Mouse (Mus musculus) heart, embryonic 16.5 days (tissue): ENCODE measurements around the gene Arfgef3. TPM values are rescaled to one million over a fixed set of nuclear protein-coding genes. Genes with fewer than 3 reads are reported as not detected.

Experiments
- ATAC-seq: fragments of 200-750 bp; cut with Nextera tagmentation; replicated peaks from 2 replicates; pipeline ENCODE4 v1.8.0; 2017; ENCODE audit warnings: moderate number of reproducible peaks; ENCODE audit not compliant: insufficient read depth, low FRiP score; ENCODE audit errors: extremely low read depth
- H3K27ac ChIP-seq: fragments of 300-500 bp; sonication (generic); 2 replicates; pipeline ENCODE4 v1.5.1; 2014; ENCODE audit warnings: mild to moderate bottlenecking, low read length, control low read depth, moderate library complexity
- H3K27me3 ChIP-seq: fragments of 300-500 bp; sonication (generic); 2 replicates; pipeline ENCODE4 v1.6.1; 2014; ENCODE audit warnings: low read length, mixed read lengths; ENCODE audit not compliant: control insufficient read depth, insufficient read depth
- H3K36me3 ChIP-seq: fragments of 300-500 bp; sonication (generic); 2 replicates; pipeline ENCODE4 v1.6.1; 2014; ENCODE audit not compliant: control insufficient read depth, insufficient read depth
- H3K4me1 ChIP-seq: fragments of 300-500 bp; sonication (generic); 2 replicates; pipeline ENCODE4 v1.6.1; 2014; ENCODE audit warnings: low read length, mixed read lengths; ENCODE audit not compliant: control insufficient read depth, insufficient read depth
- H3K4me2 ChIP-seq: fragments of 300-500 bp; sonication (generic); 2 replicates; pipeline ENCODE4 v1.6.1; 2014; ENCODE audit warnings: low read depth, mild to moderate bottlenecking, control low read depth, low read length
- H3K4me3 ChIP-seq: fragments of 300-500 bp; sonication (generic); 2 replicates; pipeline ENCODE4 v1.5.1; 2014; ENCODE audit warnings: mild to moderate bottlenecking, control low read depth, low read length
- H3K9ac ChIP-seq: fragments of 300-500 bp; sonication (generic); 2 replicates; pipeline ENCODE4 v1.6.1; 2014; ENCODE audit warnings: low read length, control low read depth
- H3K9me3 ChIP-seq: fragments of 300-500 bp; sonication (generic); replicated peaks from 2 replicates; pipeline ENCODE4 v1.6.1; 2016; ENCODE audit warnings: low read length; ENCODE audit not compliant: control insufficient read depth
- WGBS: fragments of 180-500 bp; shearing (Covaris S2); extraction: QIAGEN DNeasy Blood & Tissue Kit; methylation state at CpG from one replicate; pipeline ENCODE4 v1.1.7; 2014; 5-methylcytosine and 5-hydroxymethylcytosine counted together
- polyA plus RNA-seq: library from polyadenylated mRNA; unstranded; fragments of >200 nt; fragmentation: Nextera tagmentation; extraction: Ambion mirVana; gene quantifications from 2 replicates; pipeline ENCODE4 v1.2.1, GENCODE M21; 2015

Arfgef3 gene
- polyA plus RNA-seq, 1 experiment from 2014 or later, result 0.34 TPM

DNA sequence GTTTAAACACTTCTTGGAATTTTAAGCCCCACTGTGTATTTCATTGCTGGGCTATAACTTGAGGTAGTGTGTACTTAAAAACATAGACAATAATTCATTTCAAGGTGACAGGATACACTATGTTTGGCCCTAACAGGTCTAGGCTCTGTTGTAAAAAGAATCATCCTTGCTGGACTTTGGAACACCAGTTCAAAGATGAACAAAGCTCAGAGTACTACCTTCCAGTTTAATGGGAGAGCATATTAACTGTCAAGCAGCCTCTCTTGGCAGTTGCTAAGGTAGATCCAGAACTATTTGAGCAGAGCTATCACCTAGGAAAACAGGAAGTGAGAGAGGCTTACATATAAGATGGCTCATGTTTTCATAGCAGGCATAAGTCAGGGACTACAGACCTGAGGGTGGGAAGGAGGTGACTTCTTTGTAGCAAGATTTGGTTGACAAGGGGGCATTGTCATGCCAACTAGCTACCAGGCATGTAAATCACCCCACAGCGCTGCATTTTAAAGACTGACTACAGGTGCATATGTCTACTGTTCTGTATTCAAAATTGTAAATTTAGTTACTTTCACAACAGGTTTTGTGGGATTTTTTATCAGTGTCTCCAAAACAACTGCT, 82.0 kb downstream of the Arfgef3 start:
- Histone ChIP-seq H3K4me2 (no peak overlapping the region), H3K27me3 (no peaks in the 10 kb centered on the region), H3K4me1 (no peaks in the 10 kb centered on the region), H3K36me3 (no peaks in the 10 kb centered on the region), H3K9me3 (no peaks in the 10 kb centered on the region; the same call in 1 of the 2 replicates), H3K4me3 (no peak overlapping the region), H3K9ac (no peak overlapping the region), H3K27ac (no peak overlapping the region)
- ATAC-seq, result no peak
- 92% methylated on average over 1 of the region's 1 CpGs for WGBS

GRCm38 (mm10) chr10:18660998-18661397, 82.8 kb downstream of the Arfgef3 start:
- H3K4me3 ChIP-seq, result no peak overlapping the region
- no peak overlapping the region for H3K27ac ChIP-seq
- H3K4me2 ChIP-seq, result no peak overlapping the region
- no peaks in the 10 kb centered on the region; the same call in 1 of the 2 replicates for H3K9me3 ChIP-seq
- H3K4me1 ChIP-seq, result no peaks in the 10 kb centered on the region
- no peak overlapping the region for H3K9ac ChIP-seq
- 77% methylated on average over 2 of the region's 2 CpGs for WGBS
- no peak for ATAC-seq
- no peaks in the 10 kb centered on the region for H3K27me3 ChIP-seq
- no peaks in the 10 kb centered on the region for H3K36me3 ChIP-seq

DNA sequence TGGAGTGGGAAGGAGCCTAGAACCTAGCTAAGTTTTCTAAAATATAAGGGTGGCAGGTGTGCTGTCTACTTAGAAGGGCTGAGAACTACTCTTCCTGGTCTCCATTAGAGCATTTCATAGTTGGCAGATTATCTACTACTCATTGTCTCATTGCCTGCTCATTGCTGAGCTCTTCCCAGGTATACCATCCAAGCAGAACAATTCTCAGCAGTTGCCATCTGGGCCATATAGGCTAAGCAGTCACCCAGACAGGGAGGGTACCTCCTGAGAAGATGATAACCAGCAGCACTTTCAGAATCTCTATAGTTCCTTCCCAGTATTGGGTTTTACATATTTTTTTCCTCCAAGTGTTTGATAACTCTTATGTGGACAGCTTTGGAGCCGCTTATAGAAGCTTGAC, 86.2 kb downstream of the Arfgef3 start:
- Histone ChIP-seq H3K9me3 (no peaks in the 10 kb centered on the region; the same call in 1 of the 2 replicates), H3K27me3 (no peaks in the 10 kb centered on the region), H3K4me2 (no peak overlapping the region), H3K27ac (no peak overlapping the region), H3K4me1 (no peaks in the 10 kb centered on the region), H3K36me3 (no peaks in the 10 kb centered on the region), H3K9ac (no peak overlapping the region), H3K4me3 (no peak overlapping the region)
- 89% methylated on average over 1 of the region's 1 CpGs for WGBS
- ATAC-seq, result no peak

- ATAC-seq, result no peak
- no peak overlapping the region for H3K4me2 ChIP-seq
- no peaks in the 10 kb centered on the region for H3K9me3 ChIP-seq
- no peak overlapping the region for H3K27ac ChIP-seq
- H3K4me3 ChIP-seq, result no peak overlapping the region
- WGBS, result 73% methylated on average over 1 of the region's 1 CpGs
- no peaks in the 10 kb centered on the region for H3K36me3 ChIP-seq
- H3K9ac ChIP-seq, result no peak overlapping the region
- no peaks in the 10 kb centered on the region for H3K27me3 ChIP-seq
- no peaks in the 10 kb centered on the region for H3K4me1 ChIP-seq
Measured at GRCm38 (mm10) chr10:18647069-18647468, 96.7 kb downstream of the Arfgef3 start.

DNA sequence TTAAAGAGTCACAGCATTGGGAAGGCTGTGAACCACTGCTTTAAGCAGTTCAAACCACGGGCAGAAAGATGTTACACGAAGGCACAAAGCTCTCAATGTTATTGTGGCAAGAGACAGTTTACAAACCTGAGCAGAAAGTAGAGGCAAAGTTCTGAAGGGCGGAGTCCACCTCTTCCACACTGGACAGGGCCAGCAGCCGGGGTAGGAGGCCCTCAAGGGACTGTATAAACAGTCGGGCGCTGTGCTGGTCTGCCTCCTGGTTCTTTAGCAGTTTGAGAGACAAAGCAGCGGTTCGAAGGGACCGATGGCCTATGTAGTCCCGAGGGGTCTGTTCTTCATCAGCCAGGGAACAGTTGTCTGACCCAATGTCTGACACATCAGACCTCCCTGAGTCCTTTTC, 97.7 kb downstream of the Arfgef3 start:
- Histone ChIP-seq H3K27ac (no peak overlapping the region), H3K4me1 (no peaks in the 10 kb centered on the region), H3K4me3 (no peak overlapping the region), H3K9me3 (no peaks in the 10 kb centered on the region), H3K4me2 (no peak overlapping the region), H3K27me3 (no peaks in the 10 kb centered on the region), H3K36me3 (no peaks in the 10 kb centered on the region), H3K9ac (no peak overlapping the region)
- ATAC-seq, result no peak
- WGBS, result 72% methylated on average over 10 of the region's 10 CpGs

DNA sequence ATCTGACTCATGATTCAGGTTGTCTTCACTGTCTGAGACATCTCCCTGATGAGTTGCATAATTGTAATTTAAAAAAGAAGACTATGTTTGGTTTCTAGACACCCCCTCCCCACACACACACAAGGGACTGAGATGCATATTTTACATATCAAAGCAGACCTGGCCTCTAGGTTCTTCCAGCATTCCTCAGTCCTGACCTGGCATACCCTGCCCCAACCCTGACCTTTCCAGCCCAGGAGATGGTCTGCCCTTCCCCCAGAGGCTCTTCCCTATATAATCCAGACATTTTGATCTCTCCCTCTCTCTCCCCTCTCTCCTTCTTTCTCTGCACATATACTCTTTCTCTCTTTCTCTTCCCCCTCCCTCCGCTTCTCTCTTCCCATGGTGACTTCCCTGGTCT, 99.4 kb downstream of the Arfgef3 start:
- WGBS, result 95% methylated on average over 1 of the region's 1 CpGs
- H3K4me3 ChIP-seq, result no peak overlapping the region
- no peaks in the 10 kb centered on the region for H3K27me3 ChIP-seq
- no peaks in the 10 kb centered on the region for H3K4me1 ChIP-seq
- no peak for ATAC-seq
- no peak overlapping the region for H3K4me2 ChIP-seq
- H3K27ac ChIP-seq, result no peak overlapping the region
- no peaks in the 10 kb centered on the region for H3K9me3 ChIP-seq
- no peak overlapping the region for H3K9ac ChIP-seq
- H3K36me3 ChIP-seq, result no peaks in the 10 kb centered on the region

DNA sequence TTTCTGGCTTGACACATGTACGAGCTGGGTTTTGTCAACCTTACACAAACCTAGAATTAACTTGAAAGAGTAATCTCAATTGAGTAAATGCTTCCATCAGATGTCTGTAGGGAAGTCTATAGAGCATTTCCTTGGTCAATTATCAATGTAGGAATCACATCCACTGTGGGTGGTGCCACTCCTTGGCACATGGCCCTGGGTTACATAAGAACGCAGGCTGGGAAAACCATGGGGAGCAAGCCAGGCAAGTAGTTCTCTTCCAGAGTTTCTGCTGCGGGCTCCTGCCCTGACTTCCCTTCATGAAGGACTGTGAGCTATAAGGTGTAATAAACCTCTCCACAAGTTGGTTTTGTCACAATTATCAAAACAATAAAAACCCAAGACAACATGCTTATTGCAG, 100.2 kb downstream of the Arfgef3 start:
- no peaks in the 10 kb centered on the region for H3K27me3 ChIP-seq
- WGBS, result 79% methylated on average over 3 of the region's 3 CpGs
- no peaks in the 10 kb centered on the region for H3K36me3 ChIP-seq
- H3K4me1 ChIP-seq, result no peaks in the 10 kb centered on the region
- H3K4me2 ChIP-seq, result no peak overlapping the region
- H3K4me3 ChIP-seq, result no peak overlapping the region
- no peak overlapping the region for H3K9ac ChIP-seq
- no peak for ATAC-seq
- H3K9me3 ChIP-seq, result no peaks in the 10 kb centered on the region
- H3K27ac ChIP-seq, result no peak overlapping the region

DNA sequence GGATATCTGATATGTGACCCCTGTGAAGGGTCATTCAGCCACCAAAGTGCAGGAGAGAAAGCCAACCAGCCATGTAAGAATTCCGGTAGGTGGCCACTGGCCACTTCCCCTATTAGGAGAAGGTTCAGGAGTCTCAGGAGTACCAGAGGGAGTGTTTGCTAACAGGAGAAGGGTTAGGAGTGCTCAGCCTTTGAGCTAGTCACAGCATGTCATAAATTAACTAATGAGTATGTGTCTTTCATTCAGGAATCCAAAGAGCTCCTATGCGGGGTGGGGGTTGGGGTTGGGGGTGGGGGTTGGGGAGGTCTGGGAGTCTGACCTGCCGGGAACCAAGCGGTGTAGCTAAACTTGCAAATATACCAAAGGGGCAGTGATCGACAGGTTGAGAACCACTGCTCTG, 100.9 kb downstream of the Arfgef3 start:
- H3K27me3 ChIP-seq, result no peaks in the 10 kb centered on the region
- H3K36me3 ChIP-seq, result no peaks in the 10 kb centered on the region
- ATAC-seq, result no peak
- no peaks in the 10 kb centered on the region for H3K9me3 ChIP-seq
- no peak overlapping the region for H3K4me3 ChIP-seq
- H3K4me2 ChIP-seq, result no peak overlapping the region
- no peak overlapping the region for H3K27ac ChIP-seq
- no peaks in the 10 kb centered on the region for H3K4me1 ChIP-seq
- 66% methylated on average over 5 of the region's 5 CpGs for WGBS
- no peak overlapping the region for H3K9ac ChIP-seq

DNA sequence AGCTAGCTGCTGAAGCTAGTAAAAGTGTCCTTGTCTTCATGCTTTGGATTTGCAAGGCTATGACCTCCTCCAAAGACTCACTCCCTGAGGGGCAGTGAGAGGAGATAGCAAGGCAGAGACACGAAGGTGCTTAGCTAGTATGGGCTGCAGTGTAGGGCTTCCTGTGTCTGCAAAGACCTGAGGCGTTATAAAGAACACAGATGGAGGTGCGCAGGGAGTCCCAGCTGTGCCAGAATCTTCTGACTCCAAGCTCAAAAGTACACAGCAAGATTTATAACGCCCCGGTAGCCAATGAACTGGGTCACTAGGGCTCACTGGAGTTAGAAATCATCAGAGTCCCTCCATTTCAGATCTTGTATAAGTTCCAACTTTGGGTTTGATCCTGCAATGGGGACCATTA, 103.2 kb downstream of the Arfgef3 start:
- Histone ChIP-seq H3K4me3 (no peak overlapping the region), H3K36me3 (no peaks in the 10 kb centered on the region), H3K27ac (no peak overlapping the region), H3K4me2 (no peak overlapping the region), H3K4me1 (no peaks in the 10 kb centered on the region), H3K9me3 (no peaks in the 10 kb centered on the region), H3K27me3 (no peaks in the 10 kb centered on the region), H3K9ac (no peak overlapping the region)
- WGBS, result 82% methylated on average over 5 of the region's 5 CpGs
- ATAC-seq, result no peak
